Mouse (Mus musculus): ENCODE measurements around the gene Hspa1l. TPM values are rescaled to one million over a fixed set of nuclear protein-coding genes. Genes with fewer than 3 reads are reported as not detected.

The Hspa1l gene
- polyA plus RNA-seq, 1 experiment from 2014 or later = 1.3 TPM

GRCm38 (mm10) chr17:35027277-35028068, 55.0 kb downstream of the Hspa1l start, which contains the start of gene Sapcd1:
Gene Sapcd1, minus strand, starts transcription at chr17:35028016.
- 35% methylated on average over 13 of the region's 13 CpGs for WGBS
- no peaks in the 10 kb centered on the region for H3K36me3 ChIP-seq (ENCODE audit: insufficient read depth, low read length)
- ATAC-seq (ENCODE audit: low FRiP score, low TSS enrichment) = peak; percentile 46
- H3K9ac ChIP-seq (replicated peaks; ENCODE audit: low read length) = peak within 1 kb of the TSS; percentile 42
- no peak within 1 kb of the TSS for H3K4me3 ChIP-seq (ENCODE audit: low read length)
- H3K4me1 ChIP-seq (ENCODE audit: insufficient read depth, low read length) = peaks cover 25% of the 10 kb centered on the region
- no peaks in the 10 kb centered on the region for H3K9me3 ChIP-seq (ENCODE audit: low read length)
- peak within 1 kb of the TSS; percentile 35; the same call in 1 of the 2 replicates for H3K27ac ChIP-seq (ENCODE audit: low read length)
- H3K4me2 ChIP-seq (replicated peaks; ENCODE audit: low read depth, low read length) = 0 out of 2 replicates have a peak within 1 kb of the TSS, but pooled peaks have one; percentile 12
- no peaks in the 10 kb centered on the region for H3K27me3 ChIP-seq (ENCODE audit: insufficient read depth, low read length)

- H3K36me3 ChIP-seq (ENCODE audit: insufficient read depth, low read length) = no peaks in the 10 kb centered on the region
- 59% methylated on average over 2 of the region's 2 CpGs for WGBS
These were observed 55.8 kb downstream of the Hspa1l start for GRCm38 (mm10) chr17:35028315-35028714.

More at GRCm38 (mm10) chr17:35028315-35028714, 55.8 kb downstream of the Hspa1l start:
- H3K4me3 ChIP-seq (ENCODE audit: low read length) = no peak overlapping the region
- no peaks in the 10 kb centered on the region for H3K9me3 ChIP-seq (ENCODE audit: low read length)
- H3K27me3 ChIP-seq (ENCODE audit: insufficient read depth, low read length) = no peaks in the 10 kb centered on the region
- no peak overlapping the region for H3K27ac ChIP-seq (ENCODE audit: low read length)
- H3K4me1 ChIP-seq (ENCODE audit: insufficient read depth, low read length) = peaks cover 25% of the 10 kb centered on the region
- H3K9ac ChIP-seq (replicated peaks; ENCODE audit: low read length) = no peak overlapping the region
- no peak overlapping the region for H3K4me2 ChIP-seq (replicated peaks; ENCODE audit: low read depth, low read length)
- no peak for ATAC-seq (ENCODE audit: low FRiP score, low TSS enrichment)

Other genes with a start within 250 kb of the Hspa1l start
- 0.78 and 1.5 TPM in 2 replicates for gene C4b, start 228.8 kb upstream of the Hspa1l start, polyA plus RNA-seq (2015; fragmentation: Nextera tagmentation; extraction: Ambion mirVana)
- 38.4 and 41.9 TPM in 2 replicates for gene Cyp21a1, start 168.1 kb upstream of the Hspa1l start, polyA plus RNA-seq (2015; fragmentation: Nextera tagmentation; extraction: Ambion mirVana)
- gene Stk19, start 135.8 kb upstream of the Hspa1l start, polyA plus RNA-seq (2015; fragmentation: Nextera tagmentation; extraction: Ambion mirVana) = 31.7 and 34.7 TPM in 2 replicates
- 71.0 and 77.9 TPM in 2 replicates for gene Dxo, start 135.7 kb upstream of the Hspa1l start, polyA plus RNA-seq (2015; fragmentation: Nextera tagmentation; extraction: Ambion mirVana)
- 59.3 and 62.0 TPM in 2 replicates for gene Skiv2l, start 122.5 kb upstream of the Hspa1l start, polyA plus RNA-seq (2015; fragmentation: Nextera tagmentation; extraction: Ambion mirVana)
- 117 and 121 TPM in 2 replicates for gene Nelfe, start 122.3 kb upstream of the Hspa1l start, polyA plus RNA-seq (2015; fragmentation: Nextera tagmentation; extraction: Ambion mirVana)
- 15.1 and 17.3 TPM in 2 replicates for gene Cfb, start 110.2 kb upstream of the Hspa1l start, polyA plus RNA-seq (2015; fragmentation: Nextera tagmentation; extraction: Ambion mirVana)
- gene Zbtb12, start 93.2 kb upstream of the Hspa1l start, polyA plus RNA-seq (2015; fragmentation: Nextera tagmentation; extraction: Ambion mirVana) = 3.5 and 4.3 TPM in 2 replicates
- gene Gm20547, start 90.7 kb upstream of the Hspa1l start, polyA plus RNA-seq (2015; fragmentation: Nextera tagmentation; extraction: Ambion mirVana) = not detected in 2 replicates
- gene C2, start 74.4 kb upstream of the Hspa1l start, polyA plus RNA-seq (2015; fragmentation: Nextera tagmentation; extraction: Ambion mirVana) = 4.6 and 5.7 TPM in 2 replicates
- gene Ehmt2, start 74.2 kb upstream of the Hspa1l start, polyA plus RNA-seq (2015; fragmentation: Nextera tagmentation; extraction: Ambion mirVana) = 89.9 and 92.8 TPM in 2 replicates
- gene Slc44a4, start 58.2 kb upstream of the Hspa1l start, polyA plus RNA-seq (2015; fragmentation: Nextera tagmentation; extraction: Ambion mirVana) = 17.9 and 18.9 TPM in 2 replicates
- gene Neu1, start 41.5 kb upstream of the Hspa1l start, polyA plus RNA-seq (2015; fragmentation: Nextera tagmentation; extraction: Ambion mirVana) = 50.0 and 54.1 TPM in 2 replicates
- 0.76 and 0.80 TPM in 2 replicates for gene Hspa1b, start 13.5 kb upstream of the Hspa1l start, polyA plus RNA-seq (2015; fragmentation: Nextera tagmentation; extraction: Ambion mirVana)
- gene Gm20481, start 2.8 kb upstream of the Hspa1l start, polyA plus RNA-seq (2015; fragmentation: Nextera tagmentation; extraction: Ambion mirVana) = not detected in 2 replicates
- 11.2 and 13.4 TPM in 2 replicates for gene Hspa1a, start 547 bp upstream of the Hspa1l start, polyA plus RNA-seq (2015; fragmentation: Nextera tagmentation; extraction: Ambion mirVana)
- 206 and 230 TPM in 2 replicates for gene Lsm2, start 9.2 kb downstream of the Hspa1l start, polyA plus RNA-seq (2015; fragmentation: Nextera tagmentation; extraction: Ambion mirVana)
- 132 and 137 TPM in 2 replicates for gene Vars, start 28.3 kb downstream of the Hspa1l start, polyA plus RNA-seq (2015; fragmentation: Nextera tagmentation; extraction: Ambion mirVana)
- gene Vwa7, start 43.9 kb downstream of the Hspa1l start, polyA plus RNA-seq (2015; fragmentation: Nextera tagmentation; extraction: Ambion mirVana) = 0.21 and 0.31 TPM in 2 replicates
- 5.7 and 7.1 TPM in 2 replicates for gene Sapcd1, start 55.3 kb downstream of the Hspa1l start, polyA plus RNA-seq (2015; fragmentation: Nextera tagmentation; extraction: Ambion mirVana)
- gene Msh5, start 74.0 kb downstream of the Hspa1l start, polyA plus RNA-seq (2015; fragmentation: Nextera tagmentation; extraction: Ambion mirVana) = 4.5 and 6.9 TPM in 2 replicates
- gene Clic1, start 77.3 kb downstream of the Hspa1l start, polyA plus RNA-seq (2015; fragmentation: Nextera tagmentation; extraction: Ambion mirVana) = 341 and 345 TPM in 2 replicates
- 375 and 376 TPM in 2 replicates for gene Ddah2, start 86.3 kb downstream of the Hspa1l start, polyA plus RNA-seq (2015; fragmentation: Nextera tagmentation; extraction: Ambion mirVana)
- not detected in 2 replicates for gene Ly6g6c, start 92.7 kb downstream of the Hspa1l start, polyA plus RNA-seq (2015; fragmentation: Nextera tagmentation; extraction: Ambion mirVana)
- gene Mpig6b, start 93.5 kb downstream of the Hspa1l start, polyA plus RNA-seq (2015; fragmentation: Nextera tagmentation; extraction: Ambion mirVana) = 0.49 and 0.52 TPM in 2 replicates
- gene Ly6g6e, start 104.2 kb downstream of the Hspa1l start, polyA plus RNA-seq (2015; fragmentation: Nextera tagmentation; extraction: Ambion mirVana) = 1.1 and 2.0 TPM in 2 replicates
- gene Ly6g6d, start 105.4 kb downstream of the Hspa1l start, polyA plus RNA-seq (2015; fragmentation: Nextera tagmentation; extraction: Ambion mirVana) = 4.4 and 4.6 TPM in 2 replicates
- 0.26 TPM in 1 of 2 replicates, not detected in the other for gene Ly6g6f, start 112.9 kb downstream of the Hspa1l start, polyA plus RNA-seq (2015; fragmentation: Nextera tagmentation; extraction: Ambion mirVana)
- gene Abhd16a, start 116.6 kb downstream of the Hspa1l start, polyA plus RNA-seq (2015; fragmentation: Nextera tagmentation; extraction: Ambion mirVana) = 115 and 118 TPM in 2 replicates
- not detected in 2 replicates for gene Ly6g5c, start 135.6 kb downstream of the Hspa1l start, polyA plus RNA-seq (2015; fragmentation: Nextera tagmentation; extraction: Ambion mirVana)
- 0.89 and 1.5 TPM in 2 replicates for gene Ly6g5b, start 142.7 kb downstream of the Hspa1l start, polyA plus RNA-seq (2015; fragmentation: Nextera tagmentation; extraction: Ambion mirVana)
- gene Gpank1, start 148.8 kb downstream of the Hspa1l start, polyA plus RNA-seq (2015; fragmentation: Nextera tagmentation; extraction: Ambion mirVana) = 22.3 and 23.7 TPM in 2 replicates
- 293 and 308 TPM in 2 replicates for gene Csnk2b, start 149.3 kb downstream of the Hspa1l start, polyA plus RNA-seq (2015; fragmentation: Nextera tagmentation; extraction: Ambion mirVana)
- 8.5 and 12.0 TPM in 2 replicates for gene D17H6S53E, start 153.7 kb downstream of the Hspa1l start, polyA plus RNA-seq (2015; fragmentation: Nextera tagmentation; extraction: Ambion mirVana)
- 22.2 and 27.5 TPM in 2 replicates for gene Apom, start 159.3 kb downstream of the Hspa1l start, polyA plus RNA-seq (2015; fragmentation: Nextera tagmentation; extraction: Ambion mirVana)
- gene Bag6, start 162.5 kb downstream of the Hspa1l start, polyA plus RNA-seq (2015; fragmentation: Nextera tagmentation; extraction: Ambion mirVana) = 56.4 TPM in 2 replicates
- 166 and 215 TPM in 2 replicates for gene Prrc2a, start 192.2 kb downstream of the Hspa1l start, polyA plus RNA-seq (2015; fragmentation: Nextera tagmentation; extraction: Ambion mirVana)
- gene Aif1, start 203.4 kb downstream of the Hspa1l start, polyA plus RNA-seq (2015; fragmentation: Nextera tagmentation; extraction: Ambion mirVana) = 8.3 and 9.2 TPM in 2 replicates
- gene Lst1, start 215.7 kb downstream of the Hspa1l start, polyA plus RNA-seq (2015; fragmentation: Nextera tagmentation; extraction: Ambion mirVana) = 10.7 and 12.8 TPM in 2 replicates
- 0.66 and 1.2 TPM in 2 replicates for gene Ltb, start 221.7 kb downstream of the Hspa1l start, polyA plus RNA-seq (2015; fragmentation: Nextera tagmentation; extraction: Ambion mirVana)
- gene Tnf, start 229.3 kb downstream of the Hspa1l start, polyA plus RNA-seq (2015; fragmentation: Nextera tagmentation; extraction: Ambion mirVana) = 0.15 and 0.28 TPM in 2 replicates
- 0.13 TPM in 1 of 2 replicates, not detected in the other for gene Lta, start 232.6 kb downstream of the Hspa1l start, polyA plus RNA-seq (2015; fragmentation: Nextera tagmentation; extraction: Ambion mirVana)
- gene Gm16181, start 248.1 kb downstream of the Hspa1l start, polyA plus RNA-seq (2015; fragmentation: Nextera tagmentation; extraction: Ambion mirVana) = 0.56 and 0.62 TPM in 2 replicates

Data from kidney, embryonic 16.5 days (tissue).